Mouse (Mus musculus) lung, postnatal 0 days (tissue): ENCODE measurements at regions not wholly inside any gene's neighbourhood (a gene's known extent, or its start where the extent isn't known, plus 50 kb on each side); places are given as distances from the start of the nearest gene placed in this dataset.

Experiments
- ATAC-seq: fragments of 200-750 bp; cut with Nextera tagmentation; 2 replicates; pipeline ENCODE4 v1.8.0; 2017; ENCODE audit warnings: moderate library complexity
- DNase-seq: peaks from one replicate; pipeline ENCODE4 v3.0.0-alpha.2; 2016; ENCODE audit warnings: low spot score
- H3K27ac ChIP-seq: fragments of 300-500 bp; sonication (generic); 2 replicates; pipeline ENCODE4 v1.5.1; 2014; ENCODE audit warnings: antibody characterized with exemption, mild to moderate bottlenecking, low read length, mixed read lengths
- H3K27me3 ChIP-seq: fragments of 300-500 bp; sonication (generic); replicated peaks from 2 replicates; pipeline ENCODE4 v1.6.1; 2014; ENCODE audit warnings: low read length, mixed read lengths; ENCODE audit not compliant: insufficient read depth
- H3K36me3 ChIP-seq: fragments of 300-500 bp; sonication (generic); 2 replicates; pipeline ENCODE4 v1.6.1; 2014; ENCODE audit warnings: low read length, mixed read lengths; ENCODE audit not compliant: insufficient read depth
- H3K4me1 ChIP-seq: fragments of 300-500 bp; sonication (generic); 2 replicates; pipeline ENCODE4 v1.6.1; 2014; ENCODE audit warnings: antibody characterized with exemption, low read depth, low read length, mixed read lengths; ENCODE audit not compliant: insufficient read depth
- H3K4me2 ChIP-seq: fragments of 300-500 bp; sonication (generic); replicated peaks from 2 replicates; pipeline ENCODE4 v1.6.1; 2014; ENCODE audit warnings: low read depth, mild to moderate bottlenecking, low read length, moderate library complexity, mixed read lengths
- H3K4me3 ChIP-seq: fragments of 300-500 bp; sonication (generic); 2 replicates; pipeline ENCODE4 v1.5.1; 2014; ENCODE audit warnings: low read depth, low read length
- H3K9ac ChIP-seq: fragments of 300-500 bp; sonication (generic); replicated peaks from 2 replicates; pipeline ENCODE4 v1.6.1; 2014; ENCODE audit warnings: low read depth, mild to moderate bottlenecking
- H3K9me3 ChIP-seq: fragments of 300-500 bp; sonication (generic); 2 replicates; pipeline ENCODE4 v1.6.1; 2016; ENCODE audit warnings: low read length, mixed read lengths
- CTCF ChIP-seq: IDR thresholded peaks from 2 replicates; pipeline ENCODE4 v1.5.1; 2016; ENCODE audit warnings: antibody characterized with exemption, mild to moderate bottlenecking
- EP300 ChIP-seq: IDR thresholded peaks from 2 replicates; pipeline ENCODE4 v1.6.1; 2016; ENCODE audit warnings: antibody characterized with exemption, mild to moderate bottlenecking, control low read depth
- WGBS: fragments of 180-500 bp; shearing (Covaris S2); extraction: QIAGEN DNeasy Blood & Tissue Kit; methylation state at CpG from one replicate; pipeline ENCODE4 v1.1.7; 2014; 5-methylcytosine and 5-hydroxymethylcytosine counted together

DNA sequence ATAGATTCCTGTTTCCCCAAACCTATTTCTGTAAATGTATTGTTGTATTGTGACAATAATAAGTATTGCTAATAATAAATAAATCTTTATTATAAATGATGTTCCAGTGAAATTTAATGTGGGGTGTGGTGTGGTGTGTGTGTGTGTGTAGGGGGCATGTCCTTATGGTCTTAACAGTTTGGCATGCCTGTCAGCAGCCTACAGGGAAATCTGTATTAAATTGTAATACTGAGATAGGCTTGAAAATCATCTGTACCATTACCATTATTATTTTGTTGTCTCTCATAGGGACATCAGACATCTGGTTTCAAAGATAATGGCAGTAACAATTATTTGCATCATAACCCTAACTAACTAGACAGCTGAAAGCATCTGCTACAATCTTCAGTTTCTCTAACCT lies 1253.0 kb downstream of the Pla2g4a start:
- Histone ChIP-seq H3K4me2 (no peak overlapping the region), H3K4me1 (no peaks in the 10 kb centered on the region), H3K27ac (no peak overlapping the region), H3K9ac (no peak overlapping the region), H3K4me3 (no peak overlapping the region), H3K27me3 (no peaks in the 10 kb centered on the region), H3K36me3 (no peaks in the 10 kb centered on the region), H3K9me3 (no peaks in the 10 kb centered on the region)
- DNase-seq (no peak), ATAC-seq (no peak)
- no peak for TF ChIP-seq EP300
- no peak for TF ChIP-seq CTCF

DNA sequence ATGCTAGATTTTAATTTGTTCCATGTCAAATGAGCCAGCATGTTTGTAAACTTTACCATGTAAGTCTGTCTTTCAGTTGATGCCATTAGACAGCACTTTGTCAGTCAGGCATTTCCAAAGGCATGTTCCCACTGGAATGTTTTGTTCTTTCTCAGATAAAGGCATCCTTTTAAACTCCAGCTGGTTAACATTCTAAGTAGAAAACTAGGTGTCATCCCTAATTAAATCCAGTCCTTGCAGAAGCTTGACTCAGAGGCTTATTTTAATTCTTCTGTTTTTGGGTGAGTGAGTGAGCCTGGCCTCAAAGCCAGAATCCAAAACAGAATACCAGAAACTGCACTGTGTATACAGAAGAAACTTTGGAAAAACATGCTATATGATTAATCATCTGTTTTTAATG lies 1253.4 kb downstream of the Pla2g4a start:
- Histone ChIP-seq H3K9me3 (no peaks in the 10 kb centered on the region), H3K9ac (no peak overlapping the region), H3K36me3 (no peaks in the 10 kb centered on the region), H3K4me3 (no peak overlapping the region), H3K4me2 (no peak overlapping the region), H3K4me1 (no peaks in the 10 kb centered on the region), H3K27me3 (no peaks in the 10 kb centered on the region), H3K27ac (no peak overlapping the region)
- DNase-seq (no peak), ATAC-seq (no peak)
- TF ChIP-seq EP300 (no peak), CTCF (no peak)

DNA sequence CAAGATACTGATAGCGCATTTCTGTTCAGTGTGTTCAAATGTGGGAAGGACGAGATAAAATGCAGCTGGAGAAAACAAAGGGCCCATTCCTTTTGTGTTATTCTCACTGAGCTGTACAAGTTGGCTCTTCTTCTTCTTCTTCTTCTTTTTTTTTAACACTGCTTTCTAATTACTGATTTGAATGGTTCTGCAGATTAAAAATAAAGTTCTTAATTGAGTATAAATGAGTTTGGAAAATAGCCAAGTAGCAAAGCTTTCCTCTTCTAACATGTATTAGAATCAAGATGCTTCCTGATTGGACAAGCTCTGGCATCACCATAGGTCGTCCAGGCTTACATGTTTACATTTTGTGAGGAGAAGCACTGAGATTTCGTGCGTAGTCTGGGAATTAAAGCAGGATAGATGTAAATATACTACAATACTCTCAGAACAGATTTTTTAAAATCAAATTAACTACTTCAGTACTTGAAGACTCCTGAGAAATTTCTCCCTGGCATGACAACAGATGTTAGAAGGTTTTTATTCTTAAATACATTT lies 1254.8 kb downstream of the Pla2g4a start:
- whole genome bisulfite sequencing, result 42% methylated on average over 5 of the region's 5 CpGs
- ATAC-seq, result no peak
- no peak for DNase-seq
- TF ChIP-seq CTCF, result no peak
- no peak for TF ChIP-seq EP300
- no peaks in the 10 kb centered on the region for H3K36me3 ChIP-seq
- H3K27me3 ChIP-seq, result no peaks in the 10 kb centered on the region
- H3K27ac ChIP-seq, result no peak overlapping the region
- no peak overlapping the region for H3K4me3 ChIP-seq
- no peaks in the 10 kb centered on the region for H3K4me1 ChIP-seq
- H3K9ac ChIP-seq, result no peak overlapping the region
- no peak overlapping the region for H3K4me2 ChIP-seq
- H3K9me3 ChIP-seq, result no peaks in the 10 kb centered on the region

DNA sequence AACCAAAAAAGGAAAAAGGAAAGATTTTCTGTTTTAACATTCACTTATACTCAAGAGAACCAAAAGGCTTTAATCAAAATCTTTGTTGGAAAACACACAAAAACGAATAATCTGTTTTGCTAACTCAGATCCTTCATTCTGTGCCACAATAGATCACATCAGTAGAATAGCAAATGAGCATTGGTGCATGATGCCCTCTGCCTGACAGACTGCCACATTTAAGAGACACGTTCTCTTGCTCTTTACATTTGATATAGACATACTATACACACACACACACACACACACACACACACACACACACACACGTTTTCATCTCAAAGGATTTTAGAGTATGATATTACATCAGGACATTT lies 1260.5 kb downstream of the Pla2g4a start:
- H3K9ac ChIP-seq, result no peak overlapping the region
- 52% methylated on average over 3 of the region's 3 CpGs for WGBS
- DNase-seq (no peak), ATAC-seq (no peak)
- no peak overlapping the region for H3K4me2 ChIP-seq
- H3K27me3 ChIP-seq, result no peaks in the 10 kb centered on the region
- no peak overlapping the region for H3K4me3 ChIP-seq
- no peaks in the 10 kb centered on the region for H3K36me3 ChIP-seq
- no peaks in the 10 kb centered on the region for H3K9me3 ChIP-seq
- TF ChIP-seq CTCF (no peak), EP300 (no peak)
- H3K4me1 ChIP-seq, result no peaks in the 10 kb centered on the region
- no peak overlapping the region for H3K27ac ChIP-seq

DNA sequence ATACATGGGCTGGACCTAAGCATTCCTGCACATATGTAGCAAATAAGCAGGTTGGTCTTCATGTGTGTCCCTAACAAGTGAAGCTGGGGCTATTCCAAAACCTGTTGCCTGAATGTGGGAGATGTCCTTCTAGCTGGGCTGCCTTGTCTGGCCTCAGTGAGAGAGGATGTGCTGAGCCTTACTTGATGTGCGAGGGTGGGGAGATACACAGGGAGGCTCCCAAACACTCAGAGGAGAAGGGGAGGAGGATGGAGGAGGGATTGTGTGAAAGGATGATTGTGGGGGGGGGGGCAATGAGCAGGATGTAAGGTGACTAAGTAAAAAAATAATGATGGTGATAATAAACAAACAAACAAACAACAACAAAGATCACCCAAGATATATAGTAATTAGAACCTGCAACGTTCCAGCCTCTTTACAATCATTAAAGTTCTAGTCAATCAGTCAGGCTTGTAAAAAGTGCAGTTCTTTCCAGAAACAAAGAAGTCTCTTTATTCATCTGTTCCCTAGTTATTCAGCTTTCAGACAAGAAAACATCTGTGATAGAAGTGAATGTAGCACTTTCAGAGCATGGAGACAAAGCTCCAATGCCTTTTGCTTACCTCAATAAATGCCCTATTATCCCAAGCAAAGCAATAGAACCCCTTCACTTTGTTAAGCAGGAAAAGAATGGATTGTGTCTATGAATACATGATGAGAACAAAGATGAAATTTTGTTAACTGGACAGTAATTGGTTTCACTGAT lies 1261.1 kb downstream of the Pla2g4a start:
- no peaks in the 10 kb centered on the region for H3K4me1 ChIP-seq
- TF ChIP-seq EP300 (no peak), CTCF (no peak)
- no peak overlapping the region for H3K27ac ChIP-seq
- H3K9me3 ChIP-seq, result no peaks in the 10 kb centered on the region
- H3K4me2 ChIP-seq, result no peak overlapping the region
- no peak overlapping the region for H3K4me3 ChIP-seq
- no peak for DNase-seq
- WGBS, result 67% methylated on average over 2 of the region's 2 CpGs
- no peaks in the 10 kb centered on the region for H3K27me3 ChIP-seq
- no peaks in the 10 kb centered on the region for H3K36me3 ChIP-seq
- no peak for ATAC-seq
- no peak overlapping the region for H3K9ac ChIP-seq

DNA sequence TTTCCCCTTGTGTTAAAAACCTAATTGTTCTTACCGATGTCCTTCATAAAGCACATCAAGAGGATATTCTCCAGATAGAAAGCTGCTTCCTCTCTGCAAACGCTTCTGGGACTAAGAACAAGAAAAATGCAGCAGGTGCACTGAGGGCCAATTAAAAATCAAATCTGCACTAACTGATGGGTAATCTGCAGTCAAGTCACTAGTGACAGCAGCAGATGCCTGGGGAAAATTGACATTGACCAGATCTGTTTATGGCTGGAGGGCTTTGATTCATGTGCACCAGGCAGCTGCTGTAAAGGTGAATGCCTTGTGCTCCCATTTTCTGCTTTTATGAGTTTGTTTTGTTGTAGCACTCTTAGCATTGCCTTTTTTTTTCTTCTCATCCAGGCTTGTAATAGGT lies 1271.0 kb downstream of the Pla2g4a start:
- TF ChIP-seq CTCF (no peak), EP300 (no peak)
- no peaks in the 10 kb centered on the region for H3K36me3 ChIP-seq
- 76% methylated on average over 2 of the region's 2 CpGs for WGBS
- DNase-seq (no peak), ATAC-seq (no peak)
- no peaks in the 10 kb centered on the region for H3K27me3 ChIP-seq
- no peak overlapping the region for H3K4me3 ChIP-seq
- no peaks in the 10 kb centered on the region for H3K4me1 ChIP-seq
- H3K27ac ChIP-seq, result no peak overlapping the region
- H3K4me2 ChIP-seq, result no peak overlapping the region
- H3K9me3 ChIP-seq, result no peaks in the 10 kb centered on the region
- H3K9ac ChIP-seq, result no peak overlapping the region

DNA sequence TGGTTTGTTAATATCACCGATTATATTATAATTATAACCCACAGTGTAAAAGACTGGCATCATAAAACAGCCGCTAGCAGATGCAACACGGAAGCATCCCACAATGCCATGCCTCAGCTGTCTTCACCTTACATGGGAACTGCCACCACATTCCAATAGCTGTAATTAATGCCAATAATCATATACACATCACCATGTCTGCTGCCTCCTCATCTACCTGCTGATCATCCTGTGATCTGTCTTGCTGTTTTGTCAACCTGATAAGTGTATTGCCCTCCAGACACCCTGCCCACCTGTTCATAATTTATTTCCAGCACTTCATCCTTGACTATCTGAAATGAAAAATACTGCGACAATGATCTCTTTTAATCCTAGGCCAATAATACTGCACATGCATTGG lies 1271.5 kb downstream of the Pla2g4a start:
- H3K4me1 ChIP-seq, result no peaks in the 10 kb centered on the region
- no peak overlapping the region for H3K9ac ChIP-seq
- DNase-seq (no peak), ATAC-seq (no peak)
- no peak overlapping the region for H3K4me2 ChIP-seq
- no peak for TF ChIP-seq EP300
- no peak for TF ChIP-seq CTCF
- 86% methylated on average over 4 of the region's 4 CpGs for WGBS
- H3K36me3 ChIP-seq, result no peaks in the 10 kb centered on the region
- H3K9me3 ChIP-seq, result no peaks in the 10 kb centered on the region
- no peak overlapping the region for H3K4me3 ChIP-seq
- no peaks in the 10 kb centered on the region for H3K27me3 ChIP-seq
- no peak overlapping the region for H3K27ac ChIP-seq
